Mouse (Mus musculus): ENCODE results near the gene Pkp3. TPM values are rescaled to one million over a fixed set of nuclear protein-coding genes. Genes with fewer than 3 reads are reported as not detected.

The Pkp3 gene
- total and polyA plus RNA-seq, 3 experiments = not detected

GRCm38 (mm10) chr7:141099911-141100691, 22.1 kb downstream of the Pkp3 start, which contains the start of gene Sigirr:
Gene Sigirr, minus strand, starts transcription at chr7:141100572.
- Histone ChIP-seq H3K36me3 (ENCODE audit: control insufficient read depth in 1 of 2, insufficient read depth in 2 of 2, low read length in 2 of 2) (peaks cover 0 to 4% of the 10 kb centered on the region in 2 experiments; a peak in 1 of 4 replicates), H3K27ac (ENCODE audit: control insufficient read depth, low read depth, low read length) (no peak within 1 kb of the TSS), H3K4me3 (ENCODE audit: control insufficient read depth in 1 of 2, insufficient read depth in 1 of 2, low read depth in 2 of 2, low read length in 2 of 2) (no peak within 1 kb of the TSS), H3K27me3 (ENCODE audit: control insufficient read depth in 1 of 2, insufficient read depth in 2 of 2, low read length in 2 of 2) (peaks cover 0 to 4% of the 10 kb centered on the region in 2 experiments; a peak in 2 of 4 replicates), H3K9me3 (replicated peaks; ENCODE audit: insufficient read depth, low read length) (no peaks in the 10 kb centered on the region), H3K79me2 (ENCODE audit: control insufficient read depth, insufficient read depth, low read length, poor library complexity) (no peaks in the 10 kb centered on the region), H3K9ac (ENCODE audit: control insufficient read depth, low read depth, low read length, poor library complexity, severe bottlenecking) (no peak within 1 kb of the TSS), H3K4me1 (ENCODE audit: control insufficient read depth in 1 of 2, insufficient read depth in 2 of 2, low read length in 2 of 2) (peaks cover 0 to 15% of the 10 kb centered on the region in 2 experiments; a peak in 1 of 4 replicates)
- TF ChIP-seq NELFE (IDR thresholded peaks at IDR 0.05; ENCODE audit: low read depth, low read length) = no peak
- 0 out of 4 replicates have a peak, but pooled peaks of 1 of the 2 experiments have one; percentile 19 for TF ChIP-seq POLR2A (IDR thresholded peaks at IDR 0.05; ENCODE audit: control insufficient read depth in 1 of 2, insufficient read depth in 1 of 2, low read depth in 1 of 2, low read length in 2 of 2, poor library complexity in 1 of 2)
- DNase-seq (ENCODE audit: low read depth, low spot score) = no peak

GRCm38 (mm10) chr7:141103161-141103560, 25.1 kb downstream of the Pkp3 start:
- 0 out of 4 replicates have a peak, but pooled peaks cover 0 to 4% of the 10 kb centered on the region in 2 experiments for H3K4me1 ChIP-seq (ENCODE audit: control insufficient read depth in 1 of 2, insufficient read depth in 2 of 2, low read length in 2 of 2)
- H3K4me3 ChIP-seq (ENCODE audit: control insufficient read depth in 1 of 2, insufficient read depth in 1 of 2, low read depth in 2 of 2, low read length in 2 of 2) = no peak overlapping the region
- H3K27ac ChIP-seq (ENCODE audit: control insufficient read depth, low read depth, low read length) = no peak overlapping the region
- no peaks in the 10 kb centered on the region for H3K9me3 ChIP-seq (replicated peaks; ENCODE audit: insufficient read depth, low read length)
- H3K27me3 ChIP-seq (ENCODE audit: control insufficient read depth in 1 of 2, insufficient read depth in 2 of 2, low read length in 2 of 2) = peaks cover 0 to 4% of the 10 kb centered on the region in 2 experiments; a peak in 2 of 4 replicates
- H3K36me3 ChIP-seq (ENCODE audit: control insufficient read depth in 1 of 2, insufficient read depth in 2 of 2, low read length in 2 of 2) = no peaks in the 10 kb centered on the region
- DNase-seq (ENCODE audit: low read depth, low spot score) = no peak
- H3K79me2 ChIP-seq (ENCODE audit: control insufficient read depth, insufficient read depth, low read length, poor library complexity) = no peaks in the 10 kb centered on the region
- no peak for TF ChIP-seq CHD1 (IDR thresholded peaks at IDR 0.05; ENCODE audit: low read depth, low read length)
- no peak for TF ChIP-seq SMC3 (IDR thresholded peaks at IDR 0.05; ENCODE audit: low read depth, low read length)
- TF ChIP-seq NELFE (IDR thresholded peaks at IDR 0.05; ENCODE audit: low read depth, low read length) = no peak
- TF ChIP-seq HCFC1 (IDR thresholded peaks at IDR 0.05; ENCODE audit: low read depth, low read length) = no peak
- TF ChIP-seq ZNF384 (IDR thresholded peaks at IDR 0.05; ENCODE audit: low read depth, low read length) = no peak
- TF ChIP-seq MAZ (IDR thresholded peaks at IDR 0.05; ENCODE audit: low read depth, low read length) = no peak
- no peak for TF ChIP-seq POLR2AphosphoS2 (IDR thresholded peaks at IDR 0.05; ENCODE audit: low read length)
- no peak for TF ChIP-seq ZC3H11A (IDR thresholded peaks at IDR 0.05; ENCODE audit: low read depth, low read length)
- TF ChIP-seq CTCF (IDR thresholded peaks at IDR 0.05 in 2 of 3, conservative IDR thresholded peaks at IDR 0.05 in 1 of 3; ENCODE audit: control insufficient read depth in 1 of 3, insufficient read depth in 1 of 3, low read depth in 2 of 3, low read length in 3 of 3, poor library complexity in 1 of 3, severe bottlenecking in 1 of 3) = no peak
- no peak for TF ChIP-seq USF2 (IDR thresholded peaks at IDR 0.05; ENCODE audit: borderline replicate concordance in 1 of 2, insufficient read depth in 1 of 2, low read depth in 1 of 2, low read length in 2 of 2)
- TF ChIP-seq BHLHE40 (IDR thresholded peaks at IDR 0.05; ENCODE audit: borderline replicate concordance, low read depth, low read length) = no peak
- TF ChIP-seq MAFK (IDR thresholded peaks at IDR 0.05; ENCODE audit: borderline replicate concordance, low read depth, low read length) = no peak
- no peak for TF ChIP-seq ZKSCAN1 (IDR thresholded peaks at IDR 0.05; ENCODE audit: low read depth, low read length)
- no peak for TF ChIP-seq GATA1 (IDR thresholded peaks at IDR 0.05; ENCODE audit: low read depth, low read length)
- TF ChIP-seq EP300 (IDR thresholded peaks at IDR 0.05; ENCODE audit: low read depth in 1 of 2, low read length in 2 of 2) = no peak
- H3K9ac ChIP-seq (ENCODE audit: control insufficient read depth, low read depth, low read length, poor library complexity, severe bottlenecking) = no peak overlapping the region

Data from MEL (cell line).